Mouse (Mus musculus) MEL (cell line): Measurements from ENCODE around the gene Chrm4. TPM values are rescaled to one million over a fixed set of nuclear protein-coding genes. Genes with fewer than 3 reads are reported as not detected.

ENCODE experiments used
- DNase-seq: peaks from one replicate; pipeline ENCODE4 v3.0.0; 2011; ENCODE audit warnings: low read depth, low spot score
- H3K27ac ChIP-seq: 2 replicates; pipeline ENCODE4 v1.5.1; 2012; ENCODE audit warnings: low read depth, mild to moderate bottlenecking, control low read depth, low read length, moderate library complexity; ENCODE audit not compliant: control insufficient read depth
- H3K27me3 ChIP-seq, 2 experiments: fragments of 150-350 bp in 1 of 2; sonication (generic) in 1 of 2; 2 replicates each; pipeline ENCODE4 v1.6.1; 2012; ENCODE audit warnings: low read length in 2 of 2, mild to moderate bottlenecking in 2 of 2, improper control_type of control experiment in 1 of 2, moderate library complexity in 1 of 2; ENCODE audit not compliant: insufficient read depth in 2 of 2, control insufficient read depth in 1 of 2
- H3K36me3 ChIP-seq, 2 experiments: 2 replicates each; pipeline ENCODE4 v1.6.1; 2012 to 2014; ENCODE audit warnings: low read length in 2 of 2, improper control_type of control experiment in 1 of 2, inconsistent platforms in 1 of 2, mild to moderate bottlenecking in 1 of 2; ENCODE audit not compliant: insufficient read depth in 2 of 2, control insufficient read depth in 1 of 2
- H3K4me1 ChIP-seq, 2 experiments: fragments of 150-350 bp in 1 of 2; sonication (generic) in 1 of 2; 2 replicates each; pipeline ENCODE4 v1.6.1; 2012; ENCODE audit warnings: low read length in 2 of 2, improper control_type of control experiment in 1 of 2, mild to moderate bottlenecking in 1 of 2; ENCODE audit not compliant: insufficient read depth in 2 of 2, control insufficient read depth in 1 of 2
- H3K4me3 ChIP-seq, 2 experiments: fragments of 150-350 bp in 1 of 2; sonication (generic) in 1 of 2; 2 replicates each; pipeline ENCODE4 v1.5.1; 2012; ENCODE audit warnings: low read depth in 2 of 2, low read length in 2 of 2, mild to moderate bottlenecking in 2 of 2, moderate library complexity in 2 of 2, control low read depth in 1 of 2, improper control_type of control experiment in 1 of 2; ENCODE audit not compliant: control insufficient read depth in 1 of 2, insufficient read depth in 1 of 2
- H3K79me2 ChIP-seq: 2 replicates; pipeline ENCODE4 v1.6.1; 2012; ENCODE audit warnings: mild to moderate bottlenecking, low read length, moderate library complexity; ENCODE audit not compliant: control insufficient read depth, poor library complexity, insufficient read depth
- H3K9ac ChIP-seq: 2 replicates; pipeline ENCODE4 v1.6.1; 2012; ENCODE audit warnings: low read depth, mild to moderate bottlenecking, control low read depth, low read length, moderate library complexity; ENCODE audit not compliant: control insufficient read depth, poor library complexity, severe bottlenecking
- H3K9me3 ChIP-seq: fragments of 150-350 bp; sonication (generic); replicated peaks from 2 replicates; pipeline ENCODE4 v1.6.1; 2012; ENCODE audit warnings: mild to moderate bottlenecking, low read length, improper control_type of control experiment, moderate library complexity; ENCODE audit not compliant: insufficient read depth
- BHLHE40 ChIP-seq: IDR thresholded peaks from 2 replicates; pipeline ENCODE4 v1.6.1; 2012; ENCODE audit warnings: low read depth, mild to moderate bottlenecking, inconsistent platforms, low read length, improper control_type of control experiment, borderline replicate concordance
- CHD1 ChIP-seq: IDR thresholded peaks from 2 replicates; pipeline ENCODE4 v1.6.1; 2012; ENCODE audit warnings: low read depth, mild to moderate bottlenecking, inconsistent platforms, low read length, improper control_type of control experiment
- CTCF ChIP-seq, 3 experiments: IDR thresholded peaks in 2 of 3; conservative IDR thresholded peaks in 1 of 3; 2 replicates each; pipeline ENCODE4 v1.5.1; 2011 to 2012; ENCODE audit warnings: low read length in 3 of 3, low read depth in 2 of 3, mild to moderate bottlenecking in 2 of 3, improper control_type of control experiment in 1 of 3, inconsistent platforms in 1 of 3, mixed read lengths in 1 of 3, moderate library complexity in 1 of 3; ENCODE audit not compliant: control insufficient read depth in 1 of 3, insufficient read depth in 1 of 3, poor library complexity in 1 of 3, severe bottlenecking in 1 of 3
- E2F4 ChIP-seq: IDR thresholded peaks from 2 replicates; pipeline ENCODE4 v1.6.1; 2011; ENCODE audit warnings: low read depth, low read length, improper control_type of control experiment, borderline replicate concordance
- ELF1 ChIP-seq: IDR thresholded peaks from 2 replicates; pipeline ENCODE4 v1.6.1; 2014; ENCODE audit warnings: low read depth, mild to moderate bottlenecking, inconsistent platforms, low read length, improper control_type of control experiment, moderate library complexity
- EP300 ChIP-seq, 2 experiments: IDR thresholded peaks; 2 replicates each; pipeline ENCODE4 v1.6.1; 2011; ENCODE audit warnings: improper control_type of control experiment in 2 of 2, low read length in 2 of 2, low read depth in 1 of 2, mild to moderate bottlenecking in 1 of 2
- ETS1 ChIP-seq: IDR thresholded peaks from 2 replicates; pipeline ENCODE4 v1.6.1; 2012; ENCODE audit warnings: low read depth, mild to moderate bottlenecking, inconsistent platforms, low read length, improper control_type of control experiment, moderate library complexity
- GABPA ChIP-seq: IDR thresholded peaks from 2 replicates; pipeline ENCODE4 v1.6.1; 2012; ENCODE audit warnings: low read depth, mild to moderate bottlenecking, inconsistent platforms, low read length, improper control_type of control experiment, moderate library complexity
- GATA1 ChIP-seq: IDR thresholded peaks from 2 replicates; pipeline ENCODE4 v1.6.1; 2011; ENCODE audit warnings: low read depth, low read length, improper control_type of control experiment
- HCFC1 ChIP-seq: IDR thresholded peaks from 2 replicates; pipeline ENCODE4 v1.6.1; 2012; ENCODE audit warnings: low read depth, mild to moderate bottlenecking, inconsistent platforms, low read length, improper control_type of control experiment, moderate library complexity
- MAFK ChIP-seq: IDR thresholded peaks from 2 replicates; pipeline ENCODE4 v1.6.1; 2011; ENCODE audit warnings: low read depth, mild to moderate bottlenecking, low read length, improper control_type of control experiment, borderline replicate concordance
- MAX ChIP-seq: IDR thresholded peaks from 2 replicates; pipeline ENCODE4 v1.6.1; 2011; ENCODE audit warnings: low read length, improper control_type of control experiment
- MAZ ChIP-seq: IDR thresholded peaks from 2 replicates; pipeline ENCODE4 v1.6.1; 2012; ENCODE audit warnings: low read depth, mild to moderate bottlenecking, inconsistent platforms, low read length, improper control_type of control experiment
- MEF2A ChIP-seq: IDR thresholded peaks from 2 replicates; pipeline ENCODE4 v1.6.1; 2014; ENCODE audit warnings: low read depth, mild to moderate bottlenecking, inconsistent platforms, low read length, improper control_type of control experiment; ENCODE audit not compliant: poor library complexity, insufficient replicate concordance, severe bottlenecking; ENCODE audit errors: extremely low read depth
- NELFE ChIP-seq: IDR thresholded peaks from 2 replicates; pipeline ENCODE4 v1.6.1; 2011; ENCODE audit warnings: low read depth, low read length, improper control_type of control experiment
- NRF1 ChIP-seq: IDR thresholded peaks from 2 replicates; pipeline ENCODE4 v1.6.1; 2014; ENCODE audit warnings: low read depth, mild to moderate bottlenecking, inconsistent platforms, low read length, improper control_type of control experiment, moderate library complexity; ENCODE audit not compliant: poor library complexity, insufficient read depth, severe bottlenecking
- POLR2A ChIP-seq, 2 experiments: IDR thresholded peaks; 2 replicates each; pipeline ENCODE4 v1.6.1; 2011 to 2012; ENCODE audit warnings: low read length in 2 of 2, mild to moderate bottlenecking in 2 of 2, control low read depth in 1 of 2, improper control_type of control experiment in 1 of 2, low read depth in 1 of 2, moderate library complexity in 1 of 2; ENCODE audit not compliant: control insufficient read depth in 1 of 2, insufficient read depth in 1 of 2, poor library complexity in 1 of 2
- POLR2AphosphoS2 ChIP-seq: IDR thresholded peaks from 2 replicates; pipeline ENCODE4 v1.6.1; 2011; ENCODE audit warnings: low read length, improper control_type of control experiment
- RCOR1 ChIP-seq: IDR thresholded peaks from 2 replicates; pipeline ENCODE4 v1.6.1; 2012; ENCODE audit warnings: low read depth, mild to moderate bottlenecking, inconsistent platforms, low read length, improper control_type of control experiment
- SMC3 ChIP-seq: IDR thresholded peaks from 2 replicates; pipeline ENCODE4 v1.6.1; 2011; ENCODE audit warnings: low read depth, low read length, improper control_type of control experiment
- TAL1 ChIP-seq: IDR thresholded peaks from 2 replicates; pipeline ENCODE4 v1.6.1; 2012; ENCODE audit warnings: mild to moderate bottlenecking, inconsistent platforms, low read length, moderate library complexity, mixed read lengths
- TBP ChIP-seq: IDR thresholded peaks from 2 replicates; pipeline ENCODE4 v1.8.0; 2011; ENCODE audit warnings: low read depth, low read length, improper control_type of control experiment
- TCF12 ChIP-seq: IDR thresholded peaks from 2 replicates; pipeline ENCODE4 v1.6.1; 2014; ENCODE audit warnings: low read depth, mild to moderate bottlenecking, inconsistent platforms, low read length, improper control_type of control experiment, moderate library complexity
- UBTF ChIP-seq: IDR thresholded peaks from 2 replicates; pipeline ENCODE4 v1.6.1; 2012; ENCODE audit warnings: low read depth, mild to moderate bottlenecking, inconsistent platforms, low read length, improper control_type of control experiment, moderate library complexity, borderline replicate concordance; ENCODE audit not compliant: insufficient read depth
- USF1 ChIP-seq: IDR thresholded peaks from 2 replicates; pipeline ENCODE4 v1.6.1; 2014; ENCODE audit warnings: low read depth, mild to moderate bottlenecking, inconsistent platforms, low read length, improper control_type of control experiment, moderate library complexity
- USF2 ChIP-seq, 2 experiments: IDR thresholded peaks; 2 replicates each; pipeline ENCODE4 v1.6.1; 2011 to 2012; ENCODE audit warnings: improper control_type of control experiment in 2 of 2, low read length in 2 of 2, borderline replicate concordance in 1 of 2, inconsistent platforms in 1 of 2, low read depth in 1 of 2, mild to moderate bottlenecking in 1 of 2; ENCODE audit not compliant: insufficient read depth in 1 of 2
- ZC3H11A ChIP-seq: IDR thresholded peaks from 2 replicates; pipeline ENCODE4 v1.6.1; 2012; ENCODE audit warnings: low read depth, mild to moderate bottlenecking, inconsistent platforms, low read length, improper control_type of control experiment
- ZKSCAN1 ChIP-seq: IDR thresholded peaks from 2 replicates; pipeline ENCODE4 v1.6.1; 2012; ENCODE audit warnings: low read depth, mild to moderate bottlenecking, inconsistent platforms, low read length, improper control_type of control experiment, moderate library complexity
- ZMIZ1 ChIP-seq: IDR thresholded peaks from 2 replicates; pipeline ENCODE4 v1.6.1; 2012; ENCODE audit warnings: low read depth, mild to moderate bottlenecking, inconsistent platforms, low read length, improper control_type of control experiment, moderate library complexity
- polyA plus RNA-seq, 2 experiments: library from polyadenylated mRNA; stranded (reverse) in 1 of 2; unstranded in 1 of 2; fragments of >175 nt in 1 of 2; fragments of >200 nt in 1 of 2; gene quantifications; 2 replicates each; pipeline versions ENCODE4 v1.2.1 to v1.2.4; 2012; ENCODE audit warnings: low replicate concordance in 2 of 2, low read depth in 1 of 2; ENCODE audit not compliant: insufficient read length in 2 of 2, insufficient read depth in 1 of 2, missing spikeins in 1 of 2
- total RNA-seq: library from RNA; depleted of rRNA; stranded (reverse); fragments of 300-350 nt; gene quantifications from 2 replicates; pipeline ENCODE4 v1.2.3, GENCODE M21; 2012

Gene Chrm4
- total and polyA plus RNA-seq, 3 experiments = 21.5 to 29.0 TPM; not detected in 1

DNA sequence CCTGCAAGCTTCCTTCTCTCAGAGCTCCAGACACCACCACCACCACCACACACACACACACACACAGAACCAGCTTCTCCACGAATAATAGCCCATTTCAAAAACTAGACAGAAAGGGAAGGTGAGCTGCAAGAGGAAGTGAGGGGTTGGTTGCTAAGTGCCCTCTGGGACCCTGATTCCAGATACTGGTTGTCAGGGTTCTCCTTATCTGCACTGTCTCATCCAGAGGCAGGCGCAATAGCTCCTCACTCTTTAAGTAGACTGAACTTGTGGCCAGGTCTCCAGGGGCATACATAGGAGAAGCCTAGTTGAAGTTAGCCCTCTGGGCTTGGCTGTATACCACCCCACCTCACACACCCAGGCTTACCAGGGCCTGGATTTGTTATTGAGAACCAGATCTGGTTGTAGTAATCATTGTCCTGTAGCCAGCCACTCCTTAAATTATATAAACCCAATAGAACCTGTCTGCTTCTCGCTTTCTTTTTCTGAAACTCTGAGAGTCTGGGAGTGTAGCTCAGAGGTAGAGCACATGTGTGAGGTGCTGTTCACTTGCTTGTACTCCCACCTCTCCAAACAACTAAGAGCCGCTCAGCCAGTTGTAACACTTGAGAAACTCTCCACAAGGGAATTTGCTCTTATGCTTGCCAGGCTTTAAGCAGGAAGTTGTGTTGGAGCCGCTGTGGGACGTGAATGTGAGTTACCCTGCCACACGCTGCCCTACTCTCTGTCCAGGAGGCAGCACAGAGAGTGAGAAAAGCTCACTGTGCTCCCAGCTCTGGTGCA, 13.5 kb upstream of the Chrm4 start (continued):
- TF ChIP-seq NELFE = no peak
- no peak for TF ChIP-seq POLR2AphosphoS2
- TF ChIP-seq CTCF (IDR thresholded peaks at IDR 0.05 in 2 of 3, conservative IDR thresholded peaks at IDR 0.05 in 1 of 3; ENCODE audit: control insufficient read depth in 1 of 3, insufficient read depth in 1 of 3, low read depth in 2 of 3, low read length in 3 of 3, poor library complexity in 1 of 3, severe bottlenecking in 1 of 3) = no peak
- peak in 1 of 2 experiments; percentile 27; a peak in 1 of 4 replicates for TF ChIP-seq POLR2A (IDR thresholded peaks at IDR 0.05; ENCODE audit: control insufficient read depth in 1 of 2, insufficient read depth in 1 of 2, low read depth in 1 of 2, low read length in 2 of 2, poor library complexity in 1 of 2)
- no peak; the same call in 1 of the 2 replicates for TF ChIP-seq MAX
- no peak for TF ChIP-seq MAZ
- TF ChIP-seq RCOR1 = peak; percentile 59; the same call in 1 of the 2 replicates
- peak; percentile 53; the same call in 1 of the 2 replicates for TF ChIP-seq NRF1
- no peak for TF ChIP-seq SMC3

GRCm38 (mm10) chr2:91916346-91916977, 10.6 kb upstream of the Chrm4 start:
- peaks cover 2% of the 10 kb centered on the region; the same call in 1 of the 2 replicates for H3K79me2 ChIP-seq
- H3K9me3 ChIP-seq = no peaks in the 10 kb centered on the region
- H3K4me3 ChIP-seq = 0 out of 4 replicates have a peak overlapping the region, but pooled peaks of 1 of the 2 experiments have one; percentile 7
- H3K27ac ChIP-seq = peak overlapping the region; percentile 72
- H3K9ac ChIP-seq = peak overlapping the region; percentile 40
- DNase-seq = peak; percentile 79
- peaks cover 42 to 56% of the 10 kb centered on the region in 2 experiments for H3K4me1 ChIP-seq
- peaks cover 4 to 49% of the 10 kb centered on the region in 2 experiments for H3K36me3 ChIP-seq
- H3K27me3 ChIP-seq = no peaks in the 10 kb centered on the region
- TF ChIP-seq GABPA (no peak), RCOR1 (peak; percentile 84), CTCF (IDR thresholded peaks at IDR 0.05 in 2 of 3, conservative IDR thresholded peaks at IDR 0.05 in 1 of 3; ENCODE audit: control insufficient read depth in 1 of 3, insufficient read depth in 1 of 3, low read depth in 2 of 3, low read length in 3 of 3, poor library complexity in 1 of 3, severe bottlenecking in 1 of 3) (no peak), MEF2A (no peak), CHD1 (0 out of 2 replicates have a peak, but pooled peaks have one; percentile 40), TAL1 (peak; percentile 73), NRF1 (peak; percentile 17; the same call in 1 of the 2 replicates), ETS1 (peak; percentile 92), BHLHE40 (0 out of 2 replicates have a peak, but pooled peaks have one; percentile 25), ZKSCAN1 (no peak), USF1 (no peak), ELF1 (0 out of 2 replicates have a peak, but pooled peaks have one; percentile 54), USF2 (IDR thresholded peaks at IDR 0.05; ENCODE audit: borderline replicate concordance in 1 of 2, insufficient read depth in 1 of 2, low read depth in 1 of 2, low read length in 2 of 2) (no peak), GATA1 (peak; percentile 99), POLR2A (IDR thresholded peaks at IDR 0.05; ENCODE audit: control insufficient read depth in 1 of 2, insufficient read depth in 1 of 2, low read depth in 1 of 2, low read length in 2 of 2, poor library complexity in 1 of 2) (no peak; a peak in 1 of 4 replicates), TBP (no peak), EP300 (IDR thresholded peaks at IDR 0.05; ENCODE audit: low read depth in 1 of 2, low read length in 2 of 2) (peak; percentile 99), ZMIZ1 (0 out of 2 replicates have a peak, but pooled peaks have one; percentile 18), ZC3H11A (no peak), TCF12 (peak; percentile 99), MAFK (peak; percentile 42; the same call in 1 of the 2 replicates), E2F4 (no peak), POLR2AphosphoS2 (peak; percentile 50; the same call in 1 of the 2 replicates), HCFC1 (peak; percentile 31; the same call in 1 of the 2 replicates), UBTF (no peak)
